Mouse (Mus musculus) yolk sac, embryonic 10.5 days (tissue): ENCODE measurements around the gene Hcn4.

ENCODE experiments used
- DNase-seq: peaks from one replicate; pipeline ENCODE4 v3.0.0-alpha.2; 2017; ENCODE audit warnings: low spot score

Gene Hcn4

DNA sequence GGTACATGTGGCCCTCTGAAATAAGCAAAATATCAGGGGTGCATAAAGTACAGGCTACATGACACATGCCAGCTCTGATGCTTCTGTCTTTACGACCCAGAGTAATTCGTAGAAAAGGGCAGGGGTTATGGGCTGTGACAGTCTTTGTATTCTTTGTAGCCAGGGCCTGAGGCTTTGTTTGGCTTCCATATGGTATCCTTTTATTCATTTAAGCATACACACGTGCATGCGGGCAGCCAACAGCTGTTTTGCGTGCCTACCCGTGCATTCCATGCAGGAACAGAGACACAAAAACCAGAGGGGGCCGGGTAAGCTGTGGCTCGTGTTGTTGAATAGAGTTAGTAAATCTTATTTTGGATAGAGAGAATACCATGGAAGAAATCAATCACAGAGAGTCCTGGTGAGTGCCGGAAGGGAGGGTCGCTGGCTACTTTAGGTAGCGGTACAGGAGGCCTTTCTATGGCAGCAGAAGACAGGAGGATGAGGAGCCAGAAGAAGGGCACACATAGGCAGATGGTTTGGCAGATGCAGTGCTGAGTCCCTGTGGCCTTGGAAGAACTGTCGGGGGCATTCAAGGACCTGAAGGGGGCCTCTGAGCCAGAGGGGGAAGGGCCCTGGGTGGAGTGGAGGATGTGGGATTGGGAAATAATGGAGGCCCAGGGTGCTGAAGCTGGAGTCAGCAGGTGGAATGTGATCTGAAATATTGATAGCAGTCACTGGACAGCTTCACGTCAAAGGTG lies 26.5 kb downstream of the Hcn4 start:
- no peak for DNase-seq

DNA sequence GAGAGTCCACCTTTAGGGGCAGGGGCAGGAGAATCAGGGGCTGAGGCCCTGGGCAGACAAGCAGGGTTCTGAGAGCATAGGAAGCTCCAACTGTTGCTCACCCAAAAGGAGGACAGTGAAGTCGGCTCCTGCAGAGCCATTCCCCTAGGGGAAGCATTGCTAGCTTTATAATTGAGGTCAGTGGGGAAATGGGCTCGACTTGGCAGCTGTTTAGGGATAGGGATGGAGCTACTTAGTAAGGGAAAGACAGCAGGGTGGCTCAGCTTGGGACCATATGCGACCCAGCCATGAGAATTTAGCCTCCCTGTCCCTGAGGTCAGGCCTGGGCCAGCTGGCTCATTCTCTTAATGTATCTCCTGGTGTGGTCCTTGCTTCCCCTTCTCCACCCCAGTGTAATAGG lies 31.7 kb downstream of the Hcn4 start:
- DNase-seq: no peak

DNA sequence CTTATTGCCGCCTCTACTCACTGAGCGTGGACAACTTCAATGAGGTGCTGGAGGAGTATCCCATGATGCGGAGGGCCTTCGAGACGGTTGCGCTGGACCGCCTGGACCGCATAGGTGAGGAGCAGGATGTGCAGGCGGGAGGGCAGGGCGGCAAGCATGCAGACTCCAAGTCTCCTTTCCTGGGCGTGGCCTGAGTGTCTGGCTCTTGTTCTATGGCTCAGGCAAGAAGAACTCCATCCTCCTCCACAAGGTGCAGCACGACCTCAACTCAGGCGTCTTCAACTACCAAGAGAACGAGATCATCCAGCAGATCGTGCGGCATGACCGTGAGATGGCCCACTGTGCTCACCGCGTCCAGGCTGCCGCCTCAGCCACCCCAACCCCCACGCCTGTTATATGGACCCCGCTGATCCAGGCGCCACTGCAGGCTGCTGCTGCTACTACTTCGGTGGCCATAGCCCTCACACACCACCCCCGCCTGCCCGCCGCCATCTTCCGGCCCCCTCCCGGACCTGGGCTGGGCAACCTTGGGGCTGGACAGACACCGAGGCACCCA lies 35.9 kb downstream of the Hcn4 start:
- peak; percentile 16 for DNase-seq

DNA sequence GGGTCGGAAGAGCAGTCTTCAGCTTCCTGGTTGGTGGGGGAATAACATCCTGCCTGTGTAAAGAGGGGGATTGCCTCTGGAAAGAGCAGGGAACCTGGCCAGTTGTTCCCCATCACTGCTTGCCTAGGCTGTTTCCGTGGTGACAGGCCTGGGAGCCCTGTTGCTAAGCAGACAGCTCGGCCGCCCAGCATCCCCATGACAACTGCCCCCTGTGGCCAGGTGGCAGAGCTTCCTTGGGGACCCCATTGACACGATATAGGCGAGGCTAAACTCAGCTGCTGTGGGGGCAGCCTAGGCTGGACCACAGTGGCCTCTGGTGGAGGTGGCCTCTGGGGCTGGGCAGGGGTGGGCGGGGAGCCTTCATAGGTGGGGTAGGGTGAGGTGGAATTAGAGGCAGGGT lies 40.6 kb downstream of the Hcn4 start:
- DNase-seq: no peak

DNA sequence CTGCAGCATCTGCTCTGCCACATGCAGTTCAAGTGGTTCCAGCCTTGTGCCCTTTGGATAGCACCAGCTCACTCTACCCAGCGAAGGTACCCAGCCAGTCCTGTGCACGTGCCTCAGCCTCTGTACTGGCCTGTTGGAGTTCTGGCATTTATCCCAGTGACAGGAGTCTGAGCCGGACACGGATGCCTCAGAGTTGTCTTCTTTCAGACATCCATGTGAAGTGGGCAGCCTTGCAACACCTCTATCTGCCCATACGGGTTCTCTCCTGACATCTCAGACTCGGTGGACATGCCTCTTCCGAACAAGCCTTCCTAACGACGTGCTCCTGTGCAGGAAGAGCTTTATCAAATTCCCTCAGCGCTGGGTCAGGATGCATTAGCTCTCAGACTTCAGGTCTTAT lies 47.9 kb downstream of the Hcn4 start:
- no peak for DNase-seq

DNA sequence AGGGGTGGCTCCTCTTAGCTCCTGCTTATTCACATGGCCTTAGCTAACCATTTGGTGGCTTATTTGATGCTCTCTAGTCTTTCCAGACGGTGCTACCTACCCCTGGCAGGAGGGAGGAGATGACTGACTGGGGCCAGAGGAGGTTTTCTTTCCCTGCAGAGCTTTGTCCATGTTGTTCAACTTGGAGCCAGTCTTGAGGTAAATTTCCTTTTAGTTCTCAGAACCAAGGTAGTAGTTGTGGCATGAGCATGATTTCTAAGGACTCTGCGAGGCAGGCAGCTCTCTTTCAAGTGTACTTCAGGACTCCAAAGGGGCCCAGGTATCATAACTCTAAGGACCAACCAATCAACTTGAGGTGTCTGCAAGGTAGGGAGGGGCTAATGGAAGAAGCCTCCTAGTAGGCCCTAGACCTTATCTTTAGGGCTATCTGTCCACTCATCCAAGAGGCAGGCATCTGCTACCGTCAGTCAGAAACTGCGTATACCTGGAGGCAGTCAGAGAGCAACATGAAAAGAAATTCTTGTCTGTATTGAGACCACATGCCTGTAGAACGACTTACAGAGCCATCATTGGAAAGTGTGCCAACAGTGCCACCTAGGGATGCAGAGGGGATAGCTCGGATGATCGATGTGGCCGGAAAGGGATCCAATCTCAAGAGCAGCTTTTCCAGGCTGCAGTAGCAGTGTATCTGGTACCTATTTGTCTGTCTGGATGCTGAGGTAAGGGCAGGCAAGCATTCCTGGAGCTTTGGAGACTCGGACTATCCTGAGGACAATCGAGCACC lies 50.5 kb downstream of the Hcn4 start:
- peak; percentile 30 for DNase-seq

DNA sequence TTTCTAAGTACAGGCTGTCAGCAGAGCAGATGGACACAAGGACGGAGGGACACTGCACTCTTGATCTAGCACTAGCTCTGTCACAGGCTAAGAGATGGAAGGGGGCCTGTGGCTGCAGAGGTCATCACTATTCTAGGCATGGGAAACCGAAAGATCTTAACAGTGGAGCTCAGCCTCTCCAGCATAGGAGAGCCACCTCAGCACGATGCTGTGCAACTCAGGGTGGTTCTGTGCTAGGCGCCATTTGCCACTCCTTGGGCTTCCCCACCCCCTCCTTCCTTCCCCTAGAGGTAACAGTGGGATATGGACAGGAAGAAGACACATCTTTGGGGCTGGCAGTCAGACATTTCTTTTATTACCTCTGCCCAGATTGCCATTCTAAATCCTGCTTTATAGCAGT lies 51.1 kb downstream of the Hcn4 start:
- DNase-seq: no peak

DNA sequence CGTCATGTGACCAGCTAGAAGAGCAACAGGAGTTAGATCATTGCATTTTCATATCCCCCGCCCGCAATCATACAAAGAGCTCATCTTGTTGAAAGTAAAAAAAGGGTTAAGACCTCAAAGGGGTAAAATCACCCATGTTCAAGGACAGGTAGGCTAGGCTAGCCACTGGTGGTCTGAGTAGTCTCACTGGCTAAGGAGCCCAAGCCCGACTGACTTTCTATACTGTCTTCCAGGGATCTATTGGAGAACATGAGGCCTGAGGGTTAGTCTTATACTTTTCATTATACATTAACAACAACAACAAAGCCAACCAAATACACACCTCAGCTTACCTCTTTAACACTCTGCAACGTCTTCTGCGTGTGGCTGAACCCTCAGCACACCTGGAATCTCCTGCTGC lies 52.2 kb downstream of the Hcn4 start:
- no peak for DNase-seq

DNA sequence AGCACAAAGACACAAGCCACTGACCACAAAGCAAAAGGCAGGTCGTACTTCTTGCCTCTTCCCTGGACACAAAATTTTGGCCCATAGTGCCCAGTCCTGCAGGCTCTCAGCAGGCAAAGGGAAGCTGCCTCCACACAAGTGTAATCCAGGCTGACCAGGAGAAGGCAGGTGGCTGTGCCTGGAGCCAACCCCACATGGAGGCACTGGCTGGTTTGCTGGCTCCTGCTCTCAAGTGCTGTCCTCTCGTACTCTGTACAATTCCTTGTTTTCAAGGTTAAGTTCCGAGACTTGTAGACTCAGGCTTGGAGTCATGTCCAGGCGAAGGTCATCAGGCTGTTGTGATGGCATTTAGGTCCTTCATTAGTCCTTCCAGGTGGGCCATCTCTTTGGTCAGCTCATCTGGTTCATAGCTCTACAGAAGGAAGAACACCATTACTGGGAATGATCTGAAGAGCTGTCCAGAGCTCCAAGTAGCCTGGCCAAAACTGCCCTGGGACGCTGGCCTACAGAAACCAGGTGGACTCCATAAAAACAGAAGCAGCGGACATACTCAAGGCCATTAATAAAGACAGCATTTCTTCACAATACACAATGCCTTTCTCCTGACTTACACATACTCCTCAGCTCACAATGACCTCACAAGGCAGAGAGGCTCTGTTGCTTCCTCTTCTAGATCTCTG lies 53.9 kb downstream of the Hcn4 start:
- DNase-seq: no peak

DNA sequence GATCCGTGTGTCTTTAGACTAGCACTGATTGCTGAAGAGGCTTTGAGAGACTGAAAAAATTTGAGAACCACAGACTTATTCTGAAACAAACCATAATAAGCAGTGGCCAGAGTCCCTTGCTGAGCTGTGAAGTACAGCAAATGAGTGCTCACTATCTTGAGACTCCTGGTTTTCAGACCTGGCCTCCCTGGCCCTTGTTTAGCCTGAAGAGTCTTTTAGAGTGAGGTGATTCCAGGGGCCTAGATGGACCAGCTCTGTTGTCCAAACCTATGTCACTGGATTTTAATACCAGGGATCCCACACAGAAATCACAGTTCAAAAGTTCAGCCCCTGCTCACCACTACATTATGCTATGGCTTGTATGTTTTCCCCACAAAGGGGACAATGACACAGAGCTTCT lies 56.6 kb downstream of the Hcn4 start:
- no peak for DNase-seq

DNA sequence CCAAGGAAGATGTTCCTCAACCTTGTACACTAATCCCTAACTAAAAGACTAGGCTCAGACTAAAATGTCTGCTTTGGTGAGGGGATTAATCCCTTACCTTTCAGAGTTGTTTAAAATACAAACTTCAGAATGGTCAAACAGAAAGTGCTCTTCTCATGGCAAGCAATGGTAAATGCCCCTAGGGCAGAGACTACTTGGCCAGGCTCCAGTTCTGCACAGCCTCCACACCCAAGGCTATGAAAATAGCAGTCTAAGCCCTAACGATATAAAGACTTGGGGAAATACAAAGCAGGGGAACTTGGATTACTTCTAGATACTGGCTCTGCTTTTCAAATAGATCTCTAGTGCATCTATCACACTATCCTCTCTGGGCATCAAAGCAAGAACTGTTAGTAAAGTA lies 59.5 kb downstream of the Hcn4 start:
- no peak for DNase-seq

DNA sequence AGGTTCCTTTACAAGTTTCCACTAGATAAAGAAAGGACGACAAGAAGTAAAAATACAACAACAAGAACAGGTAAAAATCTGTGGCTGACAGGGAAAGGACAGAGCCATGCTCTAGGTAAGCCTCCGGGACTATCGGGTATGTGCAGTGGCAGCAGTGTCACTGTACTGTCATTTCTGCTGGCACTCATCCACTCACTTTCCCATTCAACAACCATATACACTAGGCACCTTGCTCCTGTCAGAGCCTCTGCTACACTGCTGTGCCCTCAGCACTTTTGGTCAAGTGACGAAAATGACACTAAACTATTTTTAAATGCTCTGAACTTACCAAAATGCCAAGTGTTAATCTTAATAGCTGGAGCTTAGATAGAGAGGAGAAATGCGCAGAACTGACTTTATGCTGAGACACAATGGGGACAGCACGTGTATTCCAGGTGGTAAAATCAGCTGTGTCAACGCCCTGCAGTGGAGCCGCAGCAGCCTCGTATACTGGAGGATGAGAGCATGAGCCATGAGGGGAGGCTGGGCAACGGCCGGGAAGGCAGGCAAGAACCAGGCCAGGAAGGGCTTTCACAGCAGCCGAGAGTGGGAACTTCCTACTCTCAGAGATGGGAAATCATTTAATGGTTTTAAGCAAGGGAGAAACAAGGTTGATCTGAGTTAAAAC lies 66.7 kb downstream of the Hcn4 start:
- DNase-seq: no peak

DNA sequence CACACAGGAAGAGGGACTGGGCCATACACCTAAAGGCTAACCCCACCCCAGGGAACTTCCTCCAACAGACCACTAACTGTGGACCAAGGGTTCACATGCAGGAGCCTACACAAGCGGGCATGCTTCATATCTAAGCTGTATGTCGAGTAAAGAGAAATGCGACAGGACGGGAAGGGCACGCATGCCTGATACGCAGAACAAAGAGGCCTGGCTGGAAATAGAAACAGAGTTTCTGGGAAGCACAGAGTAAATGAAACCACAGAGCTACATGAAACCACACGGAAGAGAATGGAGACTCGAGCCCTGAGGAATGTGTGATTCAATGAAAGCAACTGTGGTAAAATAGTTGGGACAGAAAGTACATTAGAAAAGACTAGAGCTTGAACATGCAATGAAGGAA lies 67.7 kb downstream of the Hcn4 start:
- no peak for DNase-seq

DNA sequence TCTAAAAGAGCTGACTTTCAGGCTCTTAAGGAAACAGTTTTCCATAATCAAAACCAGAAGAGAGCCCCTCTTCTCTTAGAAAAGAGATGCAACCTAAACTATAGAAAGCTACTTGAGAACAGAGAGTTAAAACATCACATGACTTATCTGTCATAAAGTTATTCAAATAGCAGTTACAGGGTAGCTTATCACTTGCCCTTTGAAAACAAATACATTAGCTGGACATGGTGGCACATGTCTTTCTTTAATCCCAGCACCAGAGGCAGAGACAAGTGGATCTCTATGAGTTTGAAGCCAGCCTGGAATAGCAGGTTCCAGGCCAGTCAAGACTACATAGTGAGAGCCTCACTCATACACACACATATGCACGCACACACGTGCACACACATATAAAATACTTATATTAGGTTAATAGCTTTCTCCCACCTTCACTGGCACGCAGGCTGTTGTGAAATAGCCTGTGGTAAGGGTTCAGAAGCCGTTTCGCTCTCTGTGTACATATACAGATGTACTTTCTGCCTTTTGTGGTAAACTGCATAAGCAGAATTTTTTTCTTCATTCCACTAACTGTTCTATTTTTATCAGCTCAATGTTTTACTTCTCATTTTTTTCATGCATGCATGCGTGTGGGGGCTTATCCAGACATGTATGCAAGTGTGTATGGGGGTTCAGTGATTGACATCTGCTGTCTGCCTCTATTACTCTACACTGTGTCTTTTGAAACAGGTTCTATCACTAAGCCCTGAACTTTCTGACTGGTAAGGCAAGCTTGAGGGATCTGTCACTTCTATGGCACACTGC lies 68.8 kb downstream of the Hcn4 start:
- no peak for DNase-seq

DNA sequence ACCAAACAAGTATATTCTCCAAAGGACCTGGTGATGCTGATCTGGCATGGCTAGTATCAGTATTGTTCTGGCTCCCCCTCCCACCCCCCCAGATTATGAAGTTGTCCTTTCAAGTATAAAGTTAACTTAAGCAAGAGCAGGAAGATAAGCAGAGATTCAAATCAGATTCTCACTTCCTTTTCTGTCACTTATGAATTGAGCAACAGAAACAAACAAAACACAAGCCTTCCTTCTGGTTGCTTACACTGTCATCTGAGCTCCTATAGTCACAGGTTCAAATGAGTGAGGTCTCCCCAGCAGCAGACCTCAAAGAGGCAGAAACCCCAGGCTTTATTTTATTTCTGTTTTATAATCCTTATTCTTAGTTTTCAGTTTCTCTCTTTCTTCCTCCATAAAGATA lies 76.4 kb downstream of the Hcn4 start:
- no peak for DNase-seq

DNA sequence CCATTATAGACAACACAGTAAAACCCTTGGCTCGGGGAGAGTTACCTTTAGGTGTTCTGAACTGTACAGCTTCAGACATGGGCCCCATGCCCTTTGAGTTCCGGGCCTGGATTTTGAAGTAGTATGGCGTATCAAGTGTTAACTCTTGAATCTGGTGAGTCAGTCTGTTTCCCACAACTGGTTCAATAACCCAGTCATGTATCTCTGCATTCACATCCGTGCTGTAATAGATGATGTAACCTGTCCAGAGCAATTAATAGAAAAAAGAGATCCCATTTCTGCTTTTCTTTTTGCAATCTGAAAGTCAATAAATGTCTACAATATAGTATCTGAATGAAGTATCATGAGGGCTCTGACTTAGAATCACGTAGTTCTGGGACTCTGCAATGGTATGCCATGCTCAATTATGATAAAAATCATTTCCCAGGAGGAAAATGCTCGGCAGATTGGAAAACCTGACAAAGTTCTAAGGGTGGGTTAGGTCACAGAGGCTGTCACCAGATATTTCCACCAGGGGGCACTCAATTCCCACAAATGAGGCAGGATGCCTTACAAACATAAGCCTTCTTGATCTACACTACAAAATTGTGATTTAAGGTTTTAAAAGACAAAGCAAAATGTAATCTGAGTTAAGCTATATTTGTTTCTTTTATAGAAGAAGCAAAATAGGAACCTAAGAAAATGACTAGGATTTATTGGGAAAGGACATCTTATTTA lies 79.8 kb downstream of the Hcn4 start:
- no peak for DNase-seq
